Mouse (Mus musculus) gastrocnemius, postnatal 4 days (tissue): ENCODE measurements around the gene Kcns3. TPM values are rescaled to one million over a fixed set of nuclear protein-coding genes. Genes with fewer than 3 reads are reported as not detected.
"Not testable (repeated sequence)": the region's sequence is repeated elsewhere in the genome, so short reads cannot be mapped to it uniquely, and the experiment has no call there.

Experiments used
- DNase-seq, 2 experiments: peaks; one replicate each; pipeline ENCODE4 v3.0.0; 2021 to 2022; ENCODE audit warnings: low spot score in 2 of 2, mixed read lengths in 2 of 2
- total RNA-seq, 2 experiments: library from RNA; stranded (reverse); gene quantifications; 2 replicates each; pipeline ENCODE4 v1.2.3; 2021

Kcns3 gene
- total RNA-seq, 2 experiments from 2014 or later, result 1.3 to 1.6 TPM

GRCm38 (mm10) chr12:11088626-11089372 is 62.1 kb downstream of the Kcns3 start:
- peak in 1 of 2 experiments; percentile 9 for DNase-seq

- DNase-seq, result no peak
These were observed 64.0 kb downstream of the Kcns3 start for GRCm38 (mm10) chr12:11086866-11087265.

DNA sequence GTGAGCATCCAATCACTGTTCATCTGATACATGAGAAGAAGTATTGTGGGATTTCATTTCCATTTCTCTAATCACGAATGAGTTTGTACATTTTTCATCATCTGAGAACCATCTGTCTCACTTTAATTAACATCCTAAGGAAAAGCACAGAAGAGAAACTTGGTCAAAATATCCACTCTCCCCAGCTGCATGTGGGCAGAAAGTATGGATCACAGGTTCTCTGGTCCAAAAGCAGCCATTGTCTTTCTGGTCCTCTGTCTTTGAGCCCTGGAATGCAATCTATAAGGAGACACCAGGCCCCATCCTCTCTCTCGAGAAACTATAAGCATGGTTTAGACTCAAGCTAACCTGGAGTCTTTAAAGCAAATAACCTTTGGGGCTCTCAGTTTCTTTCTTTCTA is 79.8 kb downstream of the Kcns3 start:
- no peak for DNase-seq

GRCm38 (mm10) chr12:11066865-11067264 is 84.0 kb downstream of the Kcns3 start:
- DNase-seq, result no peak

GRCm38 (mm10) chr12:11052676-11053075 is 98.2 kb downstream of the Kcns3 start:
- DNase-seq, result not testable (repeated sequence)

- DNase-seq, result no peak
These were observed 109.0 kb downstream of the Kcns3 start for GRCm38 (mm10) chr12:11041821-11042220.

Other genes starting within 250 kb of the Kcns3 start
- not detected for gene Msgn1, start 57.9 kb upstream of the Kcns3 start, total RNA-seq
- gene Gen1, start 114.7 kb upstream of the Kcns3 start, total RNA-seq, result 1 to 10 TPM; 7.7 to 9.6 TPM
- gene Smc6, start 114.8 kb upstream of the Kcns3 start, total RNA-seq, result 10 to 100 TPM; 69.8 to 86.3 TPM